Mouse (Mus musculus) liver, adult 2 months (tissue): Measurements from ENCODE around the gene Zfp459. TPM values are rescaled to one million over a fixed set of nuclear protein-coding genes. Genes with fewer than 3 reads are reported as not detected.
"Not testable (repeated sequence)": the region's sequence is repeated elsewhere in the genome, so short reads cannot be mapped to it uniquely, and the experiment has no call there.

ENCODE experiments used
- DNase-seq: peaks from one replicate; pipeline ENCODE4 v3.0.0-alpha.2; 2011; ENCODE audit warnings: low read depth, low spot score; ENCODE audit errors: extremely low read depth
- H3K27ac ChIP-seq: fragments of 200-500 bp; replicated peaks from 2 replicates; pipeline ENCODE4 v1.5.1; 2012; ENCODE audit warnings: low read depth, mild to moderate bottlenecking, control low read depth, inconsistent platforms, low read length; ENCODE audit not compliant: insufficient read depth
- H3K27me3 ChIP-seq: fragments of 200-500 bp; 2 replicates; pipeline ENCODE4 v1.6.1; 2012; ENCODE audit warnings: mild to moderate bottlenecking, moderate library complexity, low read length, inconsistent platforms; ENCODE audit not compliant: control insufficient read depth, insufficient read depth
- H3K36me3 ChIP-seq: fragments of 200-500 bp; 2 replicates; pipeline ENCODE4 v1.6.1; 2012; ENCODE audit warnings: low read length, inconsistent platforms; ENCODE audit not compliant: control insufficient read depth, insufficient read depth
- H3K4me1 ChIP-seq: fragments of 200-500 bp; 2 replicates; pipeline ENCODE4 v1.6.1; 2011; ENCODE audit warnings: low read length; ENCODE audit not compliant: control insufficient read depth, insufficient read depth
- H3K4me3 ChIP-seq: fragments of 200-500 bp; 2 replicates; pipeline ENCODE4 v1.5.1; 2011; ENCODE audit warnings: low read depth, mild to moderate bottlenecking, control low read depth, low read length, moderate library complexity; ENCODE audit not compliant: insufficient read depth
- H3K79me2 ChIP-seq: fragments of 200-500 bp; 2 replicates; pipeline ENCODE4 v1.6.1; 2012; ENCODE audit warnings: inconsistent platforms, mild to moderate bottlenecking, low read length, moderate library complexity; ENCODE audit not compliant: control insufficient read depth, insufficient read depth
- H3K9ac ChIP-seq: fragments of 200-500 bp; 2 replicates; pipeline ENCODE4 v1.6.1; 2012; ENCODE audit warnings: low read depth, mild to moderate bottlenecking, control low read depth, inconsistent platforms, low read length
- CTCF ChIP-seq: fragments of 200-500 bp; IDR thresholded peaks from 2 replicates; pipeline ENCODE4 v1.5.1; 2011; ENCODE audit warnings: low read depth, low read length, control low read depth
- POLR2A ChIP-seq: fragments of 200-500 bp; IDR thresholded peaks from 2 replicates; pipeline ENCODE4 v1.6.1; 2011; ENCODE audit warnings: low read length, control low read depth; ENCODE audit not compliant: insufficient read depth; ENCODE audit errors: extremely low read depth
- WGBS: fragments of 180-500 bp; shearing (Covaris S2); methylation state at CpG from one replicate; pipeline ENCODE4 v1.1.7; 2018; 5-methylcytosine and 5-hydroxymethylcytosine counted together
- polyA plus RNA-seq: library from polyadenylated mRNA; depleted of rRNA; stranded (reverse); fragments of >200 nt; gene quantifications from 2 replicates; pipeline ENCODE4 v1.2.3, GENCODE M21; 2012; rRNA removed
- total RNA-seq: library from RNA; depleted of rRNA; stranded (reverse); fragments of >200 nt; gene quantifications from 2 replicates; pipeline ENCODE4 v1.2.3, GENCODE M21; 2014; rRNA removed

The Zfp459 gene
- total and polyA plus RNA-seq, 2 experiments, result 0.04 to 0.28 TPM

- not testable (repeated sequence) for H3K4me3 ChIP-seq, H3K27me3 ChIP-seq, H3K9ac ChIP-seq, H3K4me1 ChIP-seq, H3K79me2 ChIP-seq, H3K27ac ChIP-seq, H3K36me3 ChIP-seq
- DNase-seq, result peak; percentile 10
- TF ChIP-seq CTCF, result peak; percentile 31; the same call in 1 of the 2 replicates
- WGBS, result 44% methylated on average over 3 of the region's 3 CpGs
Measured at GRCm38 (mm10) chr13:67413634-67414033, 7.6 kb downstream of the Zfp459 start.

GRCm38 (mm10) chr13:67399183-67399903, 21.9 kb downstream of the Zfp459 start, which contains the start of gene Zfp429:
TSS of gene Zfp429 (minus strand) at chr13:67399819.
- not testable (repeated sequence) for H3K4me1 ChIP-seq, H3K79me2 ChIP-seq, H3K36me3 ChIP-seq, H3K27me3 ChIP-seq
- H3K27ac ChIP-seq, result peak within 1 kb of the TSS; percentile 17; the same call in 1 of the 2 replicates
- WGBS, result 4% methylated on average over 16 of the region's 16 CpGs
- peak within 1 kb of the TSS; percentile 53 for H3K4me3 ChIP-seq
- H3K9ac ChIP-seq, result peak within 1 kb of the TSS; percentile 61
- DNase-seq, result peak; percentile 57

- H3K4me3 ChIP-seq, DNase-seq, H3K4me1 ChIP-seq, H3K27me3 ChIP-seq, H3K27ac ChIP-seq, H3K36me3 ChIP-seq, H3K79me2 ChIP-seq, H3K9ac ChIP-seq: not testable (repeated sequence)
- WGBS, result 85% methylated on average over 3 of the region's 3 CpGs
Measured at GRCm38 (mm10) chr13:67376255-67376654, 45.0 kb downstream of the Zfp459 start.

GRCm38 (mm10) chr13:67375050-67375911, 45.9 kb downstream of the Zfp459 start, which contains the start of the genes Gm28041 and Zfp456:
TSS of gene Gm28041 (minus strand) at chr13:67375733.
TSS of gene Zfp456 (minus strand) at chr13:67375810.
- Histone ChIP-seq H3K4me3 (peak within 1 kb of the TSS; percentile 70), H3K27ac (peak within 1 kb of the TSS; percentile 3; the same call in 1 of the 2 replicates), H3K9ac (peak within 1 kb of the TSS; percentile 56)
- not testable (repeated sequence) for H3K79me2 ChIP-seq, H3K4me1 ChIP-seq, H3K27me3 ChIP-seq, H3K36me3 ChIP-seq
- 12% methylated on average over 15 of the region's 15 CpGs for WGBS
- peak; percentile 82 for DNase-seq

GRCm38 (mm10) chr13:67360131-67360744, 61.0 kb downstream of the Zfp459 start, which contains the start of the genes Gm28044 and Zfp953:
TSS of gene Gm28044 (minus strand) at chr13:67360536.
TSS of gene Zfp953 (minus strand) at chr13:67360605.
- WGBS, result under 1% methylated on average over 15 of the region's 15 CpGs
- H3K9ac ChIP-seq, result peak within 1 kb of the TSS; percentile 66
- H3K36me3 ChIP-seq, result no peaks in the 10 kb centered on the region; the same call in 1 of the 2 replicates
- no peaks in the 10 kb centered on the region for H3K27me3 ChIP-seq
- peak within 1 kb of the TSS; percentile 68 for H3K27ac ChIP-seq
- peaks cover 5% of the 10 kb centered on the region for H3K79me2 ChIP-seq
- H3K4me3 ChIP-seq, result peak within 1 kb of the TSS; percentile 50
- 0 out of 2 replicates have a peak, but pooled peaks have one; percentile 12 for TF ChIP-seq CTCF
- no peak for TF ChIP-seq POLR2A
- H3K4me1 ChIP-seq, result peaks cover 3% of the 10 kb centered on the region
- peak; percentile 91 for DNase-seq

Other genes with a start within 250 kb of the Zfp459 start
- gene Rsl1, start 248.2 kb downstream of the Zfp459 start, total RNA-seq, result 2.4 and 3.2 TPM in 2 replicates
- gene Rsl1, start 248.2 kb downstream of the Zfp459 start, polyA plus RNA-seq, result 0.30 and 0.33 TPM in 2 replicates
- gene Zfp455, start 226.9 kb downstream of the Zfp459 start, total RNA-seq, result 1.3 and 1.8 TPM in 2 replicates
- gene Zfp455, start 226.9 kb downstream of the Zfp459 start, polyA plus RNA-seq, result 0.10 and 0.11 TPM in 2 replicates
- gene Zfp458, start 143.0 kb downstream of the Zfp459 start, total RNA-seq, result 1.9 TPM in 2 replicates
- 0.21 and 0.26 TPM in 2 replicates for gene Zfp458, start 143.0 kb downstream of the Zfp459 start, polyA plus RNA-seq
- 1.9 and 4.0 TPM in 2 replicates for gene Zfp457, start 114.9 kb downstream of the Zfp459 start, total RNA-seq
- gene Zfp457, start 114.9 kb downstream of the Zfp459 start, polyA plus RNA-seq, result 0.51 and 0.87 TPM in 2 replicates
- gene Zfp595, start 88.8 kb downstream of the Zfp459 start, total RNA-seq, result 4.4 and 4.9 TPM in 2 replicates
- gene Zfp595, start 88.8 kb downstream of the Zfp459 start, polyA plus RNA-seq, result 0.48 and 0.50 TPM in 2 replicates
- 0.40 TPM in 1 of 2 replicates, not detected in the other for gene Gm28044, start 60.9 kb downstream of the Zfp459 start, total RNA-seq
- gene Gm28044, start 60.9 kb downstream of the Zfp459 start, polyA plus RNA-seq, result 0.24 TPM in 1 of 2 replicates, not detected in the other
- gene Zfp953, start 60.8 kb downstream of the Zfp459 start, total RNA-seq, result 2.4 and 2.8 TPM in 2 replicates
- gene Zfp953, start 60.8 kb downstream of the Zfp459 start, polyA plus RNA-seq, result 0.26 and 0.28 TPM in 2 replicates
- 0.27 and 0.65 TPM in 2 replicates for gene Gm28041, start 45.7 kb downstream of the Zfp459 start, total RNA-seq
- gene Gm28041, start 45.7 kb downstream of the Zfp459 start, polyA plus RNA-seq, result not detected in 2 replicates
- 1.0 and 1.5 TPM in 2 replicates for gene Zfp456, start 45.6 kb downstream of the Zfp459 start, total RNA-seq
- gene Zfp456, start 45.6 kb downstream of the Zfp459 start, polyA plus RNA-seq, result 0.09 and 0.11 TPM in 2 replicates
- gene Zfp429, start 21.6 kb downstream of the Zfp459 start, total RNA-seq, result 3.0 TPM in 2 replicates
- 0.69 and 1.00 TPM in 2 replicates for gene Zfp429, start 21.6 kb downstream of the Zfp459 start, polyA plus RNA-seq
- gene Zfp874a, start 30.2 kb upstream of the Zfp459 start, total RNA-seq, result 26.6 and 32.5 TPM in 2 replicates
- 2.3 and 4.5 TPM in 2 replicates for gene Zfp874a, start 30.2 kb upstream of the Zfp459 start, polyA plus RNA-seq
- gene Zfp874b, start 62.8 kb upstream of the Zfp459 start, total RNA-seq, result 7.2 and 8.7 TPM in 2 replicates
- 1.7 and 2.7 TPM in 2 replicates for gene Zfp874b, start 62.8 kb upstream of the Zfp459 start, polyA plus RNA-seq
- gene Zfp58, start 79.1 kb upstream of the Zfp459 start, total RNA-seq, result 3.8 and 5.2 TPM in 2 replicates
- 0.56 and 0.68 TPM in 2 replicates for gene Zfp58, start 79.1 kb upstream of the Zfp459 start, polyA plus RNA-seq
- 0.07 TPM in 1 of 2 replicates, not detected in the other for gene Gm26965, start 104.7 kb upstream of the Zfp459 start, total RNA-seq
- not detected in 2 replicates for gene Gm26965, start 104.7 kb upstream of the Zfp459 start, polyA plus RNA-seq
- 14.9 and 16.6 TPM in 2 replicates for gene Zfp87, start 104.8 kb upstream of the Zfp459 start, total RNA-seq
- 7.1 and 12.3 TPM in 2 replicates for gene Zfp87, start 104.8 kb upstream of the Zfp459 start, polyA plus RNA-seq
- 6.8 and 8.9 TPM in 2 replicates for gene Zfp748, start 132.4 kb upstream of the Zfp459 start, total RNA-seq
- gene Zfp748, start 132.4 kb upstream of the Zfp459 start, polyA plus RNA-seq, result 0.66 and 0.81 TPM in 2 replicates
- 7.1 and 9.5 TPM in 2 replicates for gene Zfp729b, start 188.3 kb upstream of the Zfp459 start, total RNA-seq
- gene Zfp729b, start 188.3 kb upstream of the Zfp459 start, polyA plus RNA-seq, result 0.27 and 0.32 TPM in 2 replicates
- gene Gm49345, start 216.4 kb upstream of the Zfp459 start, total RNA-seq, result not detected in 2 replicates
- gene Gm49345, start 216.4 kb upstream of the Zfp459 start, polyA plus RNA-seq, result not detected in 2 replicates
- 3.9 and 4.9 TPM in 2 replicates for gene Zfp729a, start 216.4 kb upstream of the Zfp459 start, total RNA-seq
- 0.30 and 0.70 TPM in 2 replicates for gene Zfp729a, start 216.4 kb upstream of the Zfp459 start, polyA plus RNA-seq